Mouse (Mus musculus) mouse embryonic stem cell (cell line): ENCODE measurements around the gene Olfr681.
"Not testable (repeated sequence)": the region's sequence is repeated elsewhere in the genome, so short reads cannot be mapped to it uniquely, and the experiment has no call there.

Source experiments
- in situ Hi-C, 2 experiments: fragments of 300-500 bp; cut with MboI; formaldehyde crosslinking; loops; 1 replicate in 1 of 2; 3 replicates in 1 of 2; pipeline ENCODE4 v1.14.3; 2019 to 2020; ENCODE audit warnings: low sequenced_read_pairs in 2 of 2, low pct_unique_long_range_greater_than_20kb in 1 of 2, mixed read lengths in 1 of 2; ENCODE audit not compliant: unreplicated experiment in 1 of 2

The Olfr681 gene

GRCm38 (mm10) chr7:105116536-105116935 lies at the start of gene Olfr681:
TSS of gene Olfr681 (plus strand) at chr7:105116836.
- in situ Hi-C loops: no loop called here

- in situ Hi-C loops: no loop called here
Observed at GRCm38 (mm10) chr7:105080905-105081304, 35.7 kb upstream of the Olfr681 start, which contains the start of gene Olfr679. TSS of gene Olfr679 (plus strand) at chr7:105081205.

GRCm38 (mm10) chr7:105092717-105093116 lies 23.9 kb upstream of the Olfr681 start, which contains the start of gene Olfr680-ps1:
TSS of gene Olfr680-ps1 (minus strand) at chr7:105092817.
- in situ Hi-C loops: not testable (repeated sequence)

DNA sequence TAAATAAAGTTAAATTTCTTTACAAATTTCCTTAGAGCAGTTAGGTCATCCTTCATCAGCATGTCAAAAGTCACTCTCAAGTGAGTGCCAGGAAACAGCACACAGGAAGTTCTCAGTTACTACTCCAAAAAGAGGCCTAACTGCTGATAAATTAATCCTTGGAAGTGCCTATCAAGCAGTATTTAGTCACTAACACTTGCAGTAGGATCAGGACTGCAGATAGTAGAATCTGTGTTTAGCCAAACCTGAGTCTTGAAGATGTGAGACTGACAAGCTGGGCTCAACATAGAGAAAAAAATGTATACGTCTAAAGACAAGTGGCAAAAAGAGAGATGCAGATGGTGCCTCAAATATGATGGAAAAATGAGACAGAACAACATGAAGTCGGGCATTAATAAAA lies 24.6 kb downstream of the Olfr681 start:
- in situ Hi-C loops: no loop called here

GRCm38 (mm10) chr7:105146912-105147311 lies 30.3 kb downstream of the Olfr681 start, which contains the start of gene Olfr683:
TSS of gene Olfr683 (minus strand) at chr7:105147012.
- in situ Hi-C loops: no loop called here

GRCm38 (mm10) chr7:105163553-105163952 lies 46.9 kb downstream of the Olfr681 start, which contains the start of gene Olfr684:
TSS of gene Olfr684 (minus strand) at chr7:105163653.
- in situ Hi-C loops: no loop called here

DNA sequence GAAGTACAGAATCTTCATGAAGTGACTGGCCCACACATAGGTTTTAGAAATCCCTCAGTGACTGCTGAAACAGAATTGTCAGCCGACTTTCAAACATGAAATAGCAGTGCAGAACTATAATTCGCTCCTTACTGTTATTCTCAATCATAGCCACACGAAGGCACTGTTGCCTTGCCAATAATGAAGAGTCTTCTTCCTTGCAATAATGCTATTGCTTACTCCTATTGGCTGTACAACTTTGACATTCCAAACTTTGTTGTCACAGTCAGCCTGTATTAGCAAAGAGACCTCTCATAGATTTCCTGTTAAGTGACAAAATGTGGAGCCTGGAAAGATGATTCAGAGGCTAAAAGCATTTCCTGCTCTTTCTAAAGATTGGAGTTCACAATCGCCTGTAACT lies 54.1 kb downstream of the Olfr681 start:
- in situ Hi-C loops: no loop called here
